23 mouse cellular contexts compared by ENCODE assay signal in the genomic region with DNA sequence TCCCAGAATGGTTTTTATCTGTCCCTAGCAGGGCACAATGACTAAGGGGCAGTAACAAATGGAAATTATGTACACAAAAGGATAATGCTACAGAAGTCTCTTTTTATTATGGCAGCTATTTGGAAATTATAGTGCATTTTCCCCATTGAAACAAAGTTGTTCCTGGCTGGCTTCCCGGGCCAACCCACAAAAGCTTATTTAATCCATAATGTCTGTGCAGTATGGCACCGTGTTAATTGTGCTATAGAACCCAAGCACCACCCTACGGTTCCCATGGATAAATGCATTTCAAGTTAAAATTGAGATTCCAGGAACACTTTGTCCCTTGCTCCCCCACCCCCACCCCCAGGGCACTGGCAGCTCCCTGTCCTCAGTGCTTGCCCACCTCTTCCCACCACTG. TPM values are rescaled to one million over a fixed set of nuclear protein-coding genes. Genes with fewer than 3 reads are reported as not detected.
A peak's percentile ranks its signal among the peaks of the same experiment; 100 is the strongest.
DNase-seq lines count a peak whose midpoint lies in the region; ATAC-seq and TF ChIP-seq lines count a peak whose summit lies in the region.
"Had no signal": no experiment of that assay in that cellular context is flagged by ENCODE, and none has a peak within 500 bp of the region (broad histone marks: within the 10 kb centered on the region; RNA-seq: fewer than 3 reads in every experiment).

No protein-coding gene starts in this region.

- no peaks in the 10 kb centered on the region for H3K36me3 ChIP-seq in forebrain, embryonic 14.5 days (ENCODE audit: control insufficient read depth, insufficient read depth, low read length)
- no peaks in the 10 kb centered on the region for H3K36me3 ChIP-seq in forebrain, embryonic 11.5 days (ENCODE audit: control insufficient read depth, insufficient read depth, low read length)
- H3K36me3 ChIP-seq: forebrain, embryonic 12.5 days; heart, embryonic 13.5 days; hindbrain, embryonic 12.5 days had no signal

- H3K4me3 ChIP-seq in forebrain, embryonic 14.5 days (ENCODE audit: low read depth, low read length): no peak overlapping the region
- no peak overlapping the region for H3K4me3 ChIP-seq in forebrain, embryonic 11.5 days (ENCODE audit: low read depth, low read length)
- H3K4me3 ChIP-seq in left cerebral cortex, adult 2 months: no peak overlapping the region
- H3K4me3 ChIP-seq: forebrain, embryonic 12.5 days; heart, embryonic 13.5 days; hindbrain, embryonic 12.5 days had no signal

- no peaks in the 10 kb centered on the region for H3K9me3 ChIP-seq in forebrain, embryonic 14.5 days (replicated peaks; ENCODE audit: control insufficient read depth, low read length)
- no peaks in the 10 kb centered on the region for H3K9me3 ChIP-seq in forebrain, embryonic 11.5 days (ENCODE audit: control insufficient read depth, low read length)
- H3K9me3 ChIP-seq: forebrain, embryonic 12.5 days; heart, embryonic 13.5 days; hindbrain, embryonic 12.5 days had no signal

- no peak overlapping the region for H3K27ac ChIP-seq in forebrain, embryonic 14.5 days (ENCODE audit: low read depth, low read length)
- no peak overlapping the region for H3K27ac ChIP-seq in forebrain, embryonic 11.5 days (ENCODE audit: low read depth, low read length)
- no peak overlapping the region for H3K27ac ChIP-seq in left cerebral cortex, adult 2 months
- H3K27ac ChIP-seq: forebrain, embryonic 12.5 days; heart, embryonic 13.5 days had no signal

- ATAC-seq in forebrain, embryonic 14.5 days: no peak
- ATAC-seq in forebrain, embryonic 11.5 days (replicated peaks; ENCODE audit: low FRiP score): no peak
- ATAC-seq: activated CD4-positive, CD25-positive, alpha-beta regulatory T cell, adult 4 months; forebrain, postnatal 0 days; hindbrain, embryonic 16.5 days; inflammation-experienced regulatory T-cells, adult 6 months; Patski had no signal

- H3K27me3 ChIP-seq in forebrain, embryonic 14.5 days (replicated peaks; ENCODE audit: control insufficient read depth, insufficient read depth, low read length): no peaks in the 10 kb centered on the region
- H3K27me3 ChIP-seq in forebrain, embryonic 11.5 days (ENCODE audit: control insufficient read depth, insufficient read depth, low read length): no peaks in the 10 kb centered on the region
- H3K27me3 ChIP-seq: heart, embryonic 13.5 days; hindbrain, embryonic 12.5 days had no signal

- peak; percentile 17 for DNase-seq in forebrain, embryonic 14.5 days (ENCODE audit: low spot score)
- DNase-seq in forebrain, embryonic 11.5 days (ENCODE audit: low spot score): no peak
- peak; percentile 26 to 42 for DNase-seq in left cerebral cortex, adult 18-20 months (ENCODE audit: low spot score in 2 of 2)
- no peak for DNase-seq in left cerebral cortex, adult 2 months (ENCODE audit: extremely low spot score in 1 of 2, low spot score in 2 of 2)
- DNase-seq in right cerebral cortex, adult 2 months (ENCODE audit: low spot score in 2 of 2): peak; percentile 39 to 46
- no peak for DNase-seq in right cerebral cortex, postnatal 14 days
- no peak for DNase-seq in MN1 (ENCODE audit: low spot score)
- DNase-seq: adrenal gland, postnatal 14 days; cerebellum, adult 2 months; cerebellum, postnatal 10 days; forebrain, postnatal 0 days; gastrocnemius, postnatal 25 days; heart, postnatal 4 days had no signal

- H3K9ac ChIP-seq in forebrain, embryonic 14.5 days (ENCODE audit: low read length): no peak overlapping the region
- no peak overlapping the region for H3K9ac ChIP-seq in forebrain, embryonic 11.5 days (ENCODE audit: low read length)
- H3K9ac ChIP-seq: forebrain, embryonic 12.5 days; forebrain, postnatal 0 days; heart, embryonic 13.5 days; hindbrain, embryonic 12.5 days had no signal

- no peak for TF ChIP-seq CTCF in left cerebral cortex, adult 2 months (IDR thresholded peaks at IDR 0.05)

- WGBS in forebrain, embryonic 14.5 days: 38% methylated on average over 3 of the region's 3 CpGs
- WGBS in forebrain, embryonic 11.5 days: 78% methylated on average over 3 of the region's 3 CpGs

- intact Hi-C loops in left cerebral cortex, adult 2 months (cut with DNase I): no loop called here

- no peak overlapping the region for H3K4me2 ChIP-seq in forebrain, embryonic 14.5 days (ENCODE audit: low read length)
- H3K4me2 ChIP-seq in forebrain, embryonic 11.5 days (ENCODE audit: low read depth, low read length, severe bottlenecking): no peak overlapping the region
- H3K4me2 ChIP-seq: forebrain, embryonic 12.5 days; heart, embryonic 13.5 days; hindbrain, embryonic 12.5 days had no signal

- H3K4me1 ChIP-seq in forebrain, embryonic 14.5 days (ENCODE audit: control insufficient read depth, insufficient read depth, low read length): no peaks in the 10 kb centered on the region
- H3K4me1 ChIP-seq in forebrain, embryonic 11.5 days (replicated peaks; ENCODE audit: control insufficient read depth, insufficient read depth, low read length): peaks cover under 1% of the 10 kb centered on the region; the same call in 1 of the 2 replicates
- H3K4me1 ChIP-seq: heart, embryonic 13.5 days had no signal

RNA-seq across cellular contexts. Expression of a gene that starts 9.5 kb away (rescaled TPM):
- polyA plus RNA-seq in forebrain, embryonic 14.5 days (2014; fragmentation: Nextera tagmentation; extraction: Ambion mirVana): 34.4 and 36.0 TPM in 2 replicates
- polyA plus RNA-seq in forebrain, embryonic 11.5 days (2014; fragmentation: Nextera tagmentation; extraction: Ambion mirVana): 40.9 and 45.0 TPM in 2 replicates
- 10 to 100 TPM; 20.8 to 21.8 TPM for total RNA-seq in left cerebral cortex, adult 18-20 months (2021)
- 10 to 100 TPM; 20.6 to 21.1 TPM for total RNA-seq in left cerebral cortex, adult 2 months (2021)

RNA-seq across cellular contexts. Expression of a gene that starts 9.7 kb away (rescaled TPM):
- polyA plus RNA-seq in forebrain, embryonic 14.5 days (2014; fragmentation: Nextera tagmentation; extraction: Ambion mirVana): 2.4 and 2.5 TPM in 2 replicates
- 1.4 and 1.9 TPM in 2 replicates for polyA plus RNA-seq in forebrain, embryonic 11.5 days (2014; fragmentation: Nextera tagmentation; extraction: Ambion mirVana)
- 1 to 10 TPM; 3.4 to 3.6 TPM for total RNA-seq in left cerebral cortex, adult 18-20 months (2021)
- total RNA-seq in left cerebral cortex, adult 2 months (2021): 1 to 10 TPM; 3.5 to 3.6 TPM
- total RNA-seq: gastrocnemius, adult 18-20 months; gastrocnemius, postnatal 25 days; granulocyte monocyte progenitor cell, adult 5-6 weeks; MEL had no signal
- polyA plus RNA-seq: activated CD4-positive, CD25-positive, alpha-beta regulatory T cell, adult 4 months; inflammation-experienced regulatory T-cells, adult 6 months had no signal

RNA-seq across cellular contexts. Expression of a gene that starts 42.4 kb away (rescaled TPM):
- 147 and 161 TPM in 2 replicates for polyA plus RNA-seq in forebrain, embryonic 14.5 days (2014; fragmentation: Nextera tagmentation; extraction: Ambion mirVana)
- polyA plus RNA-seq in forebrain, embryonic 11.5 days (2014; fragmentation: Nextera tagmentation; extraction: Ambion mirVana): 142 and 144 TPM in 2 replicates
- total RNA-seq in left cerebral cortex, adult 18-20 months (2021): 10 to 100 TPM; 75.5 to 84.4 TPM
- 10 to 100 TPM; 71.8 to 80.8 TPM for total RNA-seq in left cerebral cortex, adult 2 months (2021)

Comparison
In these comparisons a context has a peak if more than half of its experiments do, and no peak if none do; other contexts are left out.
1. DNase-seq: peak in forebrain, embryonic 14.5 days (single experiment), left cerebral cortex, adult 18-20 months (2 of 2) and right cerebral cortex, adult 2 months (2 of 2); none in forebrain, embryonic 11.5 days (single experiment), left cerebral cortex, adult 2 months (0 of 2), right cerebral cortex, postnatal 14 days (single experiment) and MN1 (single experiment).